Mouse (Mus musculus): ENCODE measurements around the gene Gm37240.

DNA sequence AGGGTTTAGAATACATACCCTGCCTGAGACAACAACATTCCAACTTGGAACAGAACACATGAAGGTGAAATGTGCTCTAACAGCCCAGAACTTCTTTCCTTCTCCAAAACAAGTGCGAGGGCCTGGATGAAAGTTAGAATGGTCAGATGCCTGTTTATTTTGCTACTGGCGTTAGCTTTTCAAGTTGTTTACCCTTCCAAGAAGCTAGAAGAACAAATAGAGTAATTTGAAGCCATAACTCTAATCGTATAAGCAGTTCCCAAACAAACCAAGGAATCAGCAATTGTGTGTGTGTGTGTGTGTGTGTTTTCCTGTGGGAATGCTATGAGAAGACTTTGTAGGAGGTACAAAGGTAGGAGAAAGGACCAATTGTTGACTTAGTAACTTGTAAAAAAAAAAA lies 1402.4 kb downstream of the Gm37240 start:
- TF ChIP-seq POLR2A (IDR thresholded peaks at IDR 0.05; ENCODE audit: insufficient read depth, low read length) (no peak), CTCF (IDR thresholded peaks at IDR 0.05; ENCODE audit: low read depth, low read length) (no peak)

Measured in ES-Bruce4 (cell line).